Mouse (Mus musculus): ENCODE data around the gene Stard13.

DNA sequence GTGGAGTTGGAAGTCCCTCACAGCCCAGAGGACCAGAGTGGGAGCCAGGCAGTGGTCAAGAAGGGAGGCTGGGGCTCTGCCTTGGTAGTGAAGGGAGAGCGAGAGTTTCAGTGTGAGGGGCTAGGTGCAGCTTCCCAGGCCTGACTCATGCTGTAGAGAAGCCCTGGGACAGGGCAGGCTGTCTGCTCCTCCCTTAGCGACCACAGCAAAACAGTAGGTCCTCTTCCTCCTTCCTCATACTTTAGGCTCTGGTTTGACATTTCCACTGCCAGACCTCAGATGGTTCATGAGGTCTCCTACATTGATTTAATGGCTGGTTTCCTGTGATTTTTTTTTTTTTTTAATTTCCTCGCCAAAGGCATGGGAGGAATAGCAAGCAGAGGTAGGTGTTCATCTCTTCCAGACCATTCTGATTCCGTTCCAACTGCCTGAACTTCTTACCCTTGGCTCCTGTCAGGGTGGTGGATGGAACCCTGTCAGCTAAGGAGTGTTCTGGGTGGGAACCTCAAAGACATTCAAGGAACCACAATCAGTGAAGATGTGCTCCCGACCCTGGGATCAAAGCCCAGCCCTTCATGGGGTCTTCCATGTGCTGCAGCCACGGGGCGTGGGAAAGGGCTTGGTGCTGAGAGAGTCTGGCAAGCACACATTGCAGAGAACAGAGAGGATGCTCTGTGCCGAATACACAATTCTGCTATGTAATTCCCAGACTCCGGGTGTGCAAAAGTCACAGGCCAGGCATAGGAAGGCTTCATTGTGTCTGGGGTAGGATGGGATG, 147.0 kb downstream of the Stard13 start:
- no peak for TF ChIP-seq POLR2A (IDR thresholded peaks at IDR 0.05; ENCODE audit: low read depth, low read length)
- TF ChIP-seq CTCF (IDR thresholded peaks at IDR 0.05; ENCODE audit: extremely low read depth, insufficient read length, insufficient replicate concordance, low read depth, low read length) = no peak
